Mouse (Mus musculus): ENCODE data around the gene Col6a6.
A peak's percentile ranks its signal among the peaks of the same experiment; 100 is the strongest.
"Not testable (repeated sequence)": the region's sequence is repeated elsewhere in the genome, so short reads cannot be mapped to it uniquely, and the experiment has no call there.

The Col6a6 gene

GRCm38 (mm10) chr9:105670916-105671315 lies 157.0 kb downstream of the Col6a6 start:
- DNase-seq (ENCODE audit: low read depth, low spot score): no peak

- no peak for DNase-seq (ENCODE audit: low read depth, low spot score)
Observed at GRCm38 (mm10) chr9:105665269-105665668, 162.7 kb downstream of the Col6a6 start.

GRCm38 (mm10) chr9:105659877-105660276 lies 168.1 kb downstream of the Col6a6 start:
- DNase-seq (ENCODE audit: low read depth, low spot score): no peak

GRCm38 (mm10) chr9:105658216-105658615 lies 169.7 kb downstream of the Col6a6 start:
- no peak for DNase-seq (ENCODE audit: low read depth, low spot score)

GRCm38 (mm10) chr9:105656189-105656588 lies 171.8 kb downstream of the Col6a6 start:
- no peak for DNase-seq (ENCODE audit: low read depth, low spot score)

GRCm38 (mm10) chr9:105642460-105643371 lies 185.2 kb downstream of the Col6a6 start, which contains the start of gene Pik3r4:
TSS of gene Pik3r4 (plus strand) at chr9:105642978.
- peak; percentile 84 for DNase-seq (ENCODE audit: low read depth, low spot score)

- not testable (repeated sequence) for DNase-seq (ENCODE audit: low read depth, low spot score)
Observed at GRCm38 (mm10) chr9:105641377-105641776, 186.6 kb downstream of the Col6a6 start.

All from retina, adult 2 months (tissue).